Mouse (Mus musculus): ENCODE results near the gene Coa7. TPM values are rescaled to one million over a fixed set of nuclear protein-coding genes. Genes with fewer than 3 reads are reported as not detected.
A peak's percentile ranks its signal among the peaks of the same experiment; 100 is the strongest.

The Coa7 gene
- polyA plus RNA-seq, 1 experiment from 2014 or later = 31.9 TPM

DNA sequence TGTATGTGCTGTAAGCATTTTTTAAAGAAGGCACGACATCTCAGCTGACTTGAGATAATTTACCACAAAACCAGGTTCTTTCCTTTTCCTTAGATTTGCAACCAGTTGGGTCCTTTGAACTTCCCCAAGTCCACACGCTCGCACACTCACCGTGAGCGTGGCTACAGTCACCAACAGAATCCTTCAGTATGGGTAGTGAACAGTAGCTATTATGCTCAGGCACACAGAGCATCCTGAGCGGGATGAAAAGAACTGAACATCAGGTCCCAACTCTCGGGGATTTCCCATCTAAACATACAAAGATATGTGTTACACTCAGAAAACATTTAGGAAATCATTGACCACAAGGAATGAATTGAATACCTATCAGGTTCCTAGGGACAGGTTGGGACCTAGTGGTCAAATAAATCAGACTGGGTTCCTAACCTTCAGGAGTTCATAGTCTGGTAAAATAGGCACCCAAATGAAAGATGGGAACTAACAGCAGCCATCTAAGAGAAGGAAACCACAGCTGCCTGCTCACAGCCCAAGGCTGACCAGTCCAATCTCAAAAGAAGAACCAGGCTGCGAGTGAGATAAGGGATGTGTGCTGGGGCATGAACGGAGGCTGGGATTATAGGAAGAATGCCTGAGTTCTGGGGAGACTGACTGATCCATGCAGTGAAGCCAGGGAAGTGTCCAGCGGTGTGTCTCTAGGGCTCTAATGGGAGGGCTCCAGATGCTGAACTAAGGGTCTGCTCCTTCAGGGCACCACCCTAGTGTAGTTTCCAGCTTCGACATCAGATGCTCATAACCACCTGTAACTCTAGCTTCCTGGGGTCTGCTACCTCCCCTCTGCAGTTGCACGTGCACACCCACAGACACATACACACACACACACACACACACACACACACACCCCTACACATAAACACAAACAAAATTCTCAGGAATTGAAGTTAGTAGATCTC is 10.0 kb upstream of the Coa7 start:
- WGBS = 72% methylated on average over 12 of the region's 12 CpGs

GRCm38 (mm10) chr4:108318649-108319615 is 9.0 kb upstream of the Coa7 start:
- Histone ChIP-seq H3K36me3 (ENCODE audit: insufficient read depth, low read length) (no peaks in the 10 kb centered on the region), H3K9me3 (ENCODE audit: low read length) (no peaks in the 10 kb centered on the region), H3K27ac (ENCODE audit: low read length) (no peak overlapping the region), H3K4me2 (replicated peaks; ENCODE audit: low read depth, low read length) (no peak overlapping the region), H3K4me1 (ENCODE audit: insufficient read depth, low read depth, low read length) (no peaks in the 10 kb centered on the region), H3K4me3 (ENCODE audit: low read depth, low read length) (no peak overlapping the region), H3K9ac (replicated peaks; ENCODE audit: low read depth) (no peak overlapping the region), H3K27me3 (replicated peaks; ENCODE audit: insufficient read depth, low read length) (no peaks in the 10 kb centered on the region)
- peak; percentile 44 for DNase-seq (ENCODE audit: low spot score)
- WGBS = 53% methylated on average over 8 of the region's 8 CpGs
- TF ChIP-seq EP300 (IDR thresholded peaks at IDR 0.05) = no peak
- peak; percentile 63 for ATAC-seq

More for the DNA sequence above, 10.0 kb upstream of the Coa7 start:
- Histone ChIP-seq H3K9me3 (ENCODE audit: low read length) (no peaks in the 10 kb centered on the region), H3K4me2 (replicated peaks; ENCODE audit: low read depth, low read length) (no peak overlapping the region), H3K9ac (replicated peaks; ENCODE audit: low read depth) (no peak overlapping the region), H3K27ac (ENCODE audit: low read length) (no peak overlapping the region), H3K4me3 (ENCODE audit: low read depth, low read length) (no peak overlapping the region), H3K4me1 (ENCODE audit: insufficient read depth, low read depth, low read length) (no peaks in the 10 kb centered on the region), H3K27me3 (replicated peaks; ENCODE audit: insufficient read depth, low read length) (no peaks in the 10 kb centered on the region), H3K36me3 (ENCODE audit: insufficient read depth, low read length) (no peaks in the 10 kb centered on the region)
- DNase-seq (ENCODE audit: low spot score) = no peak
- ATAC-seq = no peak
- no peak for TF ChIP-seq CTCF (IDR thresholded peaks at IDR 0.05)
- no peak for TF ChIP-seq EP300 (IDR thresholded peaks at IDR 0.05)

- Histone ChIP-seq H3K9me3 (ENCODE audit: low read length) (no peaks in the 10 kb centered on the region), H3K36me3 (ENCODE audit: insufficient read depth, low read length) (no peaks in the 10 kb centered on the region), H3K9ac (replicated peaks; ENCODE audit: low read depth) (no peak overlapping the region), H3K27me3 (replicated peaks; ENCODE audit: insufficient read depth, low read length) (no peaks in the 10 kb centered on the region), H3K4me1 (ENCODE audit: insufficient read depth, low read depth, low read length) (no peaks in the 10 kb centered on the region), H3K4me3 (ENCODE audit: low read depth, low read length) (no peak overlapping the region), H3K4me2 (replicated peaks; ENCODE audit: low read depth, low read length) (no peak overlapping the region), H3K27ac (ENCODE audit: low read length) (no peak overlapping the region)
- ATAC-seq (no peak), DNase-seq (ENCODE audit: low spot score) (no peak)
- TF ChIP-seq CTCF (IDR thresholded peaks at IDR 0.05) (peak; percentile 41), EP300 (IDR thresholded peaks at IDR 0.05) (no peak)
- 69% methylated on average over 6 of the region's 6 CpGs for WGBS
Measured at GRCm38 (mm10) chr4:108319747-108320146, 8.2 kb upstream of the Coa7 start.

- Histone ChIP-seq H3K27ac (ENCODE audit: low read length) (no peak overlapping the region), H3K4me3 (ENCODE audit: low read depth, low read length) (no peak overlapping the region), H3K36me3 (ENCODE audit: insufficient read depth, low read length) (no peaks in the 10 kb centered on the region), H3K4me1 (ENCODE audit: insufficient read depth, low read depth, low read length) (no peaks in the 10 kb centered on the region), H3K27me3 (replicated peaks; ENCODE audit: insufficient read depth, low read length) (no peaks in the 10 kb centered on the region), H3K9me3 (ENCODE audit: low read length) (no peaks in the 10 kb centered on the region), H3K4me2 (replicated peaks; ENCODE audit: low read depth, low read length) (no peak overlapping the region), H3K9ac (replicated peaks; ENCODE audit: low read depth) (no peak overlapping the region)
- WGBS = 69% methylated on average over 7 of the region's 7 CpGs
- TF ChIP-seq EP300 (IDR thresholded peaks at IDR 0.05) (no peak), CTCF (IDR thresholded peaks at IDR 0.05) (no peak)
- ATAC-seq = no peak
- peak; percentile 10 for DNase-seq (ENCODE audit: low spot score)
Measured at GRCm38 (mm10) chr4:108320627-108321380, 7.1 kb upstream of the Coa7 start.

GRCm38 (mm10) chr4:108323588-108323987 is 4.4 kb upstream of the Coa7 start:
- ATAC-seq = no peak
- 65% methylated on average over 5 of the region's 5 CpGs for WGBS
- H3K4me1 ChIP-seq (ENCODE audit: insufficient read depth, low read depth, low read length) = no peaks in the 10 kb centered on the region
- no peak overlapping the region for H3K4me2 ChIP-seq (replicated peaks; ENCODE audit: low read depth, low read length)
- TF ChIP-seq EP300 (IDR thresholded peaks at IDR 0.05) (no peak), CTCF (IDR thresholded peaks at IDR 0.05) (no peak)
- H3K4me3 ChIP-seq (ENCODE audit: low read depth, low read length) = no peak overlapping the region
- no peak overlapping the region for H3K9ac ChIP-seq (replicated peaks; ENCODE audit: low read depth)
- no peak overlapping the region for H3K27ac ChIP-seq (ENCODE audit: low read length)
- H3K27me3 ChIP-seq (replicated peaks; ENCODE audit: insufficient read depth, low read length) = no peaks in the 10 kb centered on the region
- no peaks in the 10 kb centered on the region for H3K36me3 ChIP-seq (ENCODE audit: insufficient read depth, low read length)
- no peaks in the 10 kb centered on the region for H3K9me3 ChIP-seq (ENCODE audit: low read length)
- DNase-seq (ENCODE audit: low spot score) = no peak
